Mouse (Mus musculus) granulocyte monocyte progenitor cell, adult 5-6 weeks (primary cell): ENCODE measurements at regions not wholly inside any gene's neighbourhood (a gene's known extent, or its start where the extent isn't known, plus 50 kb on each side); places are given as distances from the start of the nearest gene placed in this dataset.

ENCODE experiments used
- ATAC-seq: replicated peaks from 2 replicates; pipeline ENCODE4 v1.8.0; 2016; ENCODE audit warnings: mild to moderate bottlenecking, moderate TSS enrichment, inconsistent platforms; ENCODE audit not compliant: poor library complexity, severe bottlenecking

- ATAC-seq: no peak
Observed at GRCm38 (mm10) chr2:77358176-77358575, 77.8 kb upstream of the Sestd1 start.

DNA sequence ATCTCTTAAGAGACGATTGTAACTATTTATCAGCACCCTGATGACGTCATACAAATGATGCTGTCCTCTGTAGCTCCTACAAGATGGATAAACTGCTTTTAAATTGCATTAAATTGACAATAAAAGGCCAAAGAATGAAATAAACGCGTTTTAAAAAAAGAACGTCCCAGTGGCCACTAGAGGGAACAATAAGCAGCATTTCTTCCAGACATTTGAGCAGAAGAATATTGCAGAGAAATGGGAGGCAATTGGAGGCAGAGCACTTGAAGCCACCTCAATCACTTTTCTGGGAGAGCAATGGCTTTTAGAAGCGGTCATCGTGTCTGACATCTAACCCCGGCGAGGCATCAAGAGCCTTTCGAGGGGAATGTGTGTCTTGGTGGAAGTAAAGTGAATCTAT is 76.4 kb upstream of the Sestd1 start:
- no peak for ATAC-seq

DNA sequence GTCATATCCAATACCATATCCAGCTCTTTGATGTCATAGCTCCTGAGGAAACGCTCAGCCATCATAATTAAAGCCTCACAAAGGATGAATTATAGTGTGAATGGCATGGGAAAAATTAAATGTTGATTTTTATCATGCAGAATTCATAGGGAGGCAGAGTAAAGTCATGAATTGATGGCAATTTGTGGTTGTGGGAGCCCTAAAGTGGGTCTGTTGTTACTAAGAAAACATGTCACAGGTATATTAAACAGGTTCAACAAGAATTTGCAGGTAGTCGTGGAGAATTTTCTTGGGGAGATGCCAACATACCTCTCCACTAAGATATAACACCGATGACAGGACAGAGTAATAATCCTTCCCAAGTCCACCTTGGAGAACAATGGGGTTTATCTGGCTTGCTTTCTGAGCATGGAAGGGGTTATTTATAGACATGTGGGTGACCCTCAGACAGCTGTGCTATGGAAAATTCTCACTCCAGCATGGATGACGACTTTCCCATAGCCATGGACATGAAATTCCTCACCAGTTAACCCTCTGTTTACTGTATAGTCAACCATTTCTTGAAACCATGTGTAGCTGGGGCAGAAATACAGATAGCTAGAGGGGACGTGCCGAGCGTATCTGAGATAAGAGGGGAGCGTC is 71.7 kb upstream of the Sestd1 start:
- ATAC-seq: no peak

DNA sequence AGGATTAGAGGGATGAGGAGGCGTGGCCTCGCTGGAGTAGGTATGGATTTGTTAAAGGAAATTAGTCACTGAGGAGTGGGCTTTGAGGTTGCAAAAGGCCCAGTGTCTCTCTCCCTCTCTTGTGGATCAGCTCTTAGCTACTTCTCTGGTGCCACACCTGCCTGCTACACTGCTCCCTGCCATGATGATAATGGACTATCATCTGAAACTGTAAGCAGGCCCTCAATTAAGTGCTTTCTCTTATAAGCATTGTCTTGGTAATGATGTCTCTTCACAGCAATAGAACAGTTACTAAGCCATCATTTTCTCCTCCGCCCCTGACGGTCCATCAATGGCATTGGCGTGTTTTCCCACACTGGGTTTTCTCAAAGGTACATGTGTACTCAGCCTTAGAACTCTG is 66.6 kb upstream of the Sestd1 start:
- ATAC-seq: no peak

- peak; percentile 47; the same call in 1 of the 2 replicates for ATAC-seq
Observed at GRCm38 (mm10) chr2:77343736-77344440, 63.5 kb upstream of the Sestd1 start.

DNA sequence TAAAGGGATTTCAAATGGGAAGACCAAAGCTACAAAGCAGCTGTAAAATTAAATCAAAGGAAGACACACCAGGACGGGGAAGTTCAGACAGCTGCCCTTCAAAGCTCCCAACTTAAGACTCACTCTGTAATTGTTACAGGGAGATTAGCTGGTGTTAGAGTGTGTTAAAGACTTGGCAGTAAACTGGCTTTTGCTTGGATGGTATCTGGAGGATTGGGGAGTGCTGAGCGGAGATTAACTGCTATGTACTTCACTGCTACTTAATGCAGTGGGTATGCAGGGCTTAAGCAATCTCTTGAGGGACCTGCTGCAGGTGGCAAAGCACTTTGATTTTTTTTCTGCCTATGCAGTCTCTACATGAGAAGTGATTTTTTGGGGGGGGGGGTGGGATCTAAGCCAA is 62.0 kb upstream of the Sestd1 start:
- no peak for ATAC-seq

- ATAC-seq: peak; percentile 99
Observed at GRCm38 (mm10) chr2:77341575-77342332, 61.4 kb upstream of the Sestd1 start.

- no peak for ATAC-seq
Observed at GRCm38 (mm10) chr2:77340076-77340475, 59.7 kb upstream of the Sestd1 start.

- no peak for ATAC-seq
Observed at GRCm38 (mm10) chr2:77337786-77338406, 57.5 kb upstream of the Sestd1 start.

DNA sequence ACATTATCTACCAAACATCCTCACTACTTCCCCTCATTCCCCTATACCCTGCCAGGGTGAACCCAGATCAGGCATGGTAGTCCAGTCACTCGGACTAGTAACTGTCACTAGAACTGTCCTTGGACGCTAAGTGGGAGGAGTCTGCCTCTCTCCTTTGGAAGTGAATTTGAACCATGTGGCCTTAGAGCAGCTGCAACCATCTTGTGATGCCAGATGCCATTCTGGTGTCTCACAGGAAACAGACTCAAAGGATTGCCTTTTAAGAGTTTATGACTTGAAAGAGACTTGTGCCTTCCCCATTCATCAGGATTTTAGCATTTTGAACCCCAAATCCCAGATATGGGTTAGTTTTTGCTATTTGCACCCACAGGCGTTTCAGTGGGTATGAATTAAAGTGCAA is 56.9 kb upstream of the Sestd1 start:
- ATAC-seq: no peak

GRCm38 (mm10) chr2:77336810-77337209 is 56.4 kb upstream of the Sestd1 start:
- no peak for ATAC-seq

- ATAC-seq: no peak
Observed at GRCm38 (mm10) chr2:77334706-77335105, 54.3 kb upstream of the Sestd1 start.

DNA sequence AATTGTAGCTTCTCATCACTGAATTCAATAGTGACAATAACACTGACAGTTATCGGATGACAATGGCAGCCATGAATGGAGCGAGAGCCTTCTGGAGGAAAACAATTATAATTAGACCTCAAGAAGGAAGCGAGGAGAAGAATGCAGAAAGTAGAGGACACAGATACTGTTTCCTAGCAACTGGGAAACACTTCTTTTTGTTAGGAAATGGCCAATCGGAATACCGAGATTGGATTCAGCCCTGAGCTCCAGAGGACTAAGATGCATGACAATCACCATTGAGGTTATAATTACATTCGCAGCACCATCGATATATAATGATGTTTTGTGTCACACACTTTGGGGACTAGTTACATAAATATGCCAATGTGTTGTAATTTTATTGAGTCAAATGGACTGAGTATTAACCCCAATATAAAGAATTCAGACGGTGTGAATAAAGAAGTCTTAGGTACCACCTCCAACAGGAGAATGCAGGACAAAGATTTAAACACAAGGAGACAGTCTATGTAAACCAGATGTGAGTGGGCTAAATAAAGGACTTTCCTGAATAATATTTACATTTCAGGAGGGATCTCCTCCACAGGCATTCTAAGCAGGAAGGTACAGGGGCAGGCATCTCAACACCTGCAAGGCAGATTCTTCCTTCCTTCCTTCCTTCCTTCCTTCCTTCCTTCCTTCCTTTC is 53.1 kb upstream of the Sestd1 start:
- ATAC-seq: no peak
